Mouse (Mus musculus): ENCODE data around the gene Clec4f. TPM values are rescaled to one million over a fixed set of nuclear protein-coding genes. Genes with fewer than 3 reads are reported as not detected.
"Not testable (repeated sequence)": the region's sequence is repeated elsewhere in the genome, so short reads cannot be mapped to it uniquely, and the experiment has no call there.

Clec4f gene
- polyA plus RNA-seq, 1 experiment from 2014 or later: 20.6 TPM

GRCm38 (mm10) chr6:83665009-83665408 is 9.0 kb upstream of the Clec4f start:
- Histone ChIP-seq H3K4me1 (ENCODE audit: control insufficient read depth, low read depth, low read length) (no peaks in the 10 kb centered on the region), H3K9ac (ENCODE audit: low read depth, low read length) (no peak overlapping the region), H3K27me3 (ENCODE audit: control insufficient read depth, insufficient read depth, low read depth, low read length) (no peaks in the 10 kb centered on the region), H3K4me3 (ENCODE audit: low read depth, low read length) (no peak overlapping the region), H3K4me2 (ENCODE audit: low read depth, low read length) (no peak overlapping the region), H3K27ac (ENCODE audit: low read length) (no peak overlapping the region), H3K9me3 (replicated peaks; ENCODE audit: control insufficient read depth, low read length) (no peaks in the 10 kb centered on the region), H3K36me3 (ENCODE audit: control insufficient read depth, insufficient read depth) (no peaks in the 10 kb centered on the region)
- 73% methylated on average over 2 of the region's 2 CpGs for WGBS (ENCODE audit: insufficient replicate concordance)
- no peak for ATAC-seq (ENCODE audit: low read depth)

- ATAC-seq (ENCODE audit: low read depth): no peak
- no peak overlapping the region for H3K9ac ChIP-seq (ENCODE audit: low read depth, low read length)
These were observed 4.8 kb upstream of the Clec4f start for GRCm38 (mm10) chr6:83660821-83661220.

GRCm38 (mm10) chr6:83646715-83647114 is 9.3 kb downstream of the Clec4f start:
- Histone ChIP-seq H3K27me3 (ENCODE audit: control insufficient read depth, insufficient read depth, low read depth, low read length) (no peaks in the 10 kb centered on the region), H3K36me3 (ENCODE audit: control insufficient read depth, insufficient read depth) (no peaks in the 10 kb centered on the region), H3K27ac (ENCODE audit: low read length) (no peak overlapping the region), H3K9ac (ENCODE audit: low read depth, low read length) (no peak overlapping the region), H3K4me2 (ENCODE audit: low read depth, low read length) (no peak overlapping the region), H3K4me3 (ENCODE audit: low read depth, low read length) (no peak overlapping the region), H3K9me3 (replicated peaks; ENCODE audit: control insufficient read depth, low read length) (no peaks in the 10 kb centered on the region), H3K4me1 (ENCODE audit: control insufficient read depth, low read depth, low read length) (no peaks in the 10 kb centered on the region)
- 75% methylated on average over 10 of the region's 10 CpGs for whole genome bisulfite sequencing (ENCODE audit: insufficient replicate concordance)
- no peak for ATAC-seq (ENCODE audit: low read depth)

More at GRCm38 (mm10) chr6:83660821-83661220, 4.8 kb upstream of the Clec4f start:
- Histone ChIP-seq H3K4me3 (ENCODE audit: low read depth, low read length) (no peak overlapping the region), H3K9me3 (replicated peaks; ENCODE audit: control insufficient read depth, low read length) (no peaks in the 10 kb centered on the region), H3K4me2 (ENCODE audit: low read depth, low read length) (no peak overlapping the region), H3K4me1 (ENCODE audit: control insufficient read depth, low read depth, low read length) (no peaks in the 10 kb centered on the region), H3K36me3 (ENCODE audit: control insufficient read depth, insufficient read depth) (no peaks in the 10 kb centered on the region), H3K27ac (ENCODE audit: low read length) (no peak overlapping the region), H3K27me3 (ENCODE audit: control insufficient read depth, insufficient read depth, low read depth, low read length) (no peaks in the 10 kb centered on the region)
- 40% methylated on average over 4 of the region's 4 CpGs for WGBS (ENCODE audit: insufficient replicate concordance)

- no peak overlapping the region for H3K4me2 ChIP-seq (ENCODE audit: low read depth, low read length)
- H3K4me3 ChIP-seq (ENCODE audit: low read depth, low read length): no peak overlapping the region
- no peaks in the 10 kb centered on the region for H3K36me3 ChIP-seq (ENCODE audit: control insufficient read depth, insufficient read depth)
- no peak for ATAC-seq (ENCODE audit: low read depth)
- H3K27me3 ChIP-seq (ENCODE audit: control insufficient read depth, insufficient read depth, low read depth, low read length): no peaks in the 10 kb centered on the region
- H3K4me1 ChIP-seq (ENCODE audit: control insufficient read depth, low read depth, low read length): no peaks in the 10 kb centered on the region
- H3K9ac ChIP-seq (ENCODE audit: low read depth, low read length): no peak overlapping the region
- 54% methylated on average over 1 of the region's 1 CpGs for WGBS (ENCODE audit: insufficient replicate concordance)
- H3K9me3 ChIP-seq (replicated peaks; ENCODE audit: control insufficient read depth, low read length): no peaks in the 10 kb centered on the region
- no peak overlapping the region for H3K27ac ChIP-seq (ENCODE audit: low read length)
These were observed 20.7 kb downstream of the Clec4f start for GRCm38 (mm10) chr6:83635329-83635728.

GRCm38 (mm10) chr6:83634631-83635030 is 21.4 kb downstream of the Clec4f start:
- 20% methylated on average over 4 of the region's 4 CpGs for WGBS (ENCODE audit: insufficient replicate concordance)
- not testable (repeated sequence) for H3K4me2 ChIP-seq (ENCODE audit: low read depth, low read length); H3K4me3 ChIP-seq (ENCODE audit: low read depth, low read length); ATAC-seq (ENCODE audit: low read depth); H3K36me3 ChIP-seq (ENCODE audit: control insufficient read depth, insufficient read depth); H3K4me1 ChIP-seq (ENCODE audit: control insufficient read depth, low read depth, low read length); H3K27ac ChIP-seq (ENCODE audit: low read length); H3K27me3 ChIP-seq (ENCODE audit: control insufficient read depth, insufficient read depth, low read depth, low read length); H3K9me3 ChIP-seq (replicated peaks; ENCODE audit: control insufficient read depth, low read length); H3K9ac ChIP-seq (ENCODE audit: low read depth, low read length)

- WGBS (ENCODE audit: insufficient replicate concordance): 22% methylated on average over 5 of the region's 5 CpGs
- ATAC-seq (ENCODE audit: low read depth): not testable (repeated sequence)
These were observed 21.9 kb downstream of the Clec4f start for GRCm38 (mm10) chr6:83634106-83634505.

GRCm38 (mm10) chr6:83631815-83632214 is 24.2 kb downstream of the Clec4f start:
- no peaks in the 10 kb centered on the region for H3K9me3 ChIP-seq (replicated peaks; ENCODE audit: control insufficient read depth, low read length)
- H3K4me1 ChIP-seq (ENCODE audit: control insufficient read depth, low read depth, low read length): no peaks in the 10 kb centered on the region
- ATAC-seq (ENCODE audit: low read depth): no peak
- 61% methylated on average over 4 of the region's 4 CpGs for WGBS (ENCODE audit: insufficient replicate concordance)
- no peak overlapping the region for H3K9ac ChIP-seq (ENCODE audit: low read depth, low read length)
- no peak overlapping the region for H3K4me3 ChIP-seq (ENCODE audit: low read depth, low read length)
- no peaks in the 10 kb centered on the region for H3K36me3 ChIP-seq (ENCODE audit: control insufficient read depth, insufficient read depth)
- H3K27ac ChIP-seq (ENCODE audit: low read length): no peak overlapping the region
- H3K27me3 ChIP-seq (ENCODE audit: control insufficient read depth, insufficient read depth, low read depth, low read length): no peaks in the 10 kb centered on the region
- H3K4me2 ChIP-seq (ENCODE audit: low read depth, low read length): no peak overlapping the region

More at GRCm38 (mm10) chr6:83634106-83634505, 21.9 kb downstream of the Clec4f start:
- H3K36me3 ChIP-seq (ENCODE audit: control insufficient read depth, insufficient read depth); H3K4me1 ChIP-seq (ENCODE audit: control insufficient read depth, low read depth, low read length); H3K27me3 ChIP-seq (ENCODE audit: control insufficient read depth, insufficient read depth, low read depth, low read length); H3K9ac ChIP-seq (ENCODE audit: low read depth, low read length); H3K4me3 ChIP-seq (ENCODE audit: low read depth, low read length); H3K9me3 ChIP-seq (replicated peaks; ENCODE audit: control insufficient read depth, low read length); H3K4me2 ChIP-seq (ENCODE audit: low read depth, low read length); H3K27ac ChIP-seq (ENCODE audit: low read length): not testable (repeated sequence)

GRCm38 (mm10) chr6:83626781-83627180 is 29.2 kb downstream of the Clec4f start:
- H3K9ac ChIP-seq (ENCODE audit: low read depth, low read length): no peak overlapping the region
- no peaks in the 10 kb centered on the region for H3K9me3 ChIP-seq (replicated peaks; ENCODE audit: control insufficient read depth, low read length)
- H3K4me1 ChIP-seq (ENCODE audit: control insufficient read depth, low read depth, low read length): no peaks in the 10 kb centered on the region
- ATAC-seq (ENCODE audit: low read depth): no peak
- no peaks in the 10 kb centered on the region for H3K36me3 ChIP-seq (ENCODE audit: control insufficient read depth, insufficient read depth)
- no peak overlapping the region for H3K4me3 ChIP-seq (ENCODE audit: low read depth, low read length)
- no peaks in the 10 kb centered on the region for H3K27me3 ChIP-seq (ENCODE audit: control insufficient read depth, insufficient read depth, low read depth, low read length)
- H3K4me2 ChIP-seq (ENCODE audit: low read depth, low read length): no peak overlapping the region
- H3K27ac ChIP-seq (ENCODE audit: low read length): no peak overlapping the region
- WGBS (ENCODE audit: insufficient replicate concordance): 48% methylated on average over 17 of the region's 17 CpGs

GRCm38 (mm10) chr6:83619955-83620354 is 36.0 kb downstream of the Clec4f start:
- no peaks in the 10 kb centered on the region for H3K9me3 ChIP-seq (replicated peaks; ENCODE audit: control insufficient read depth, low read length)
- no peaks in the 10 kb centered on the region for H3K27me3 ChIP-seq (ENCODE audit: control insufficient read depth, insufficient read depth, low read depth, low read length)
- ATAC-seq (ENCODE audit: low read depth): no peak
- H3K9ac ChIP-seq (ENCODE audit: low read depth, low read length): no peak overlapping the region
- no peak overlapping the region for H3K27ac ChIP-seq (ENCODE audit: low read length)
- H3K36me3 ChIP-seq (ENCODE audit: control insufficient read depth, insufficient read depth): no peaks in the 10 kb centered on the region
- H3K4me3 ChIP-seq (ENCODE audit: low read depth, low read length): no peak overlapping the region
- no peak overlapping the region for H3K4me2 ChIP-seq (ENCODE audit: low read depth, low read length)
- no peaks in the 10 kb centered on the region for H3K4me1 ChIP-seq (ENCODE audit: control insufficient read depth, low read depth, low read length)
- WGBS (ENCODE audit: insufficient replicate concordance): 60% methylated on average over 9 of the region's 9 CpGs

Measured in liver, embryonic 16.5 days (tissue).